Mouse (Mus musculus): ENCODE data around the gene Tbc1d8. TPM values are rescaled to one million over a fixed set of nuclear protein-coding genes. Genes with fewer than 3 reads are reported as not detected.

Gene Tbc1d8
- polyA plus RNA-seq, 1 experiment from 2014 or later = 10.3 TPM

- ATAC-seq (ENCODE audit: low read depth) = no peak
- no peak overlapping the region for H3K9ac ChIP-seq (replicated peaks; ENCODE audit: low read depth, low read length)
Measured at GRCm38 (mm10) chr1:39387497-39387896, 91.1 kb downstream of the Tbc1d8 start.

GRCm38 (mm10) chr1:39386456-39386855 lies 92.1 kb downstream of the Tbc1d8 start:
- no peaks in the 10 kb centered on the region for H3K4me1 ChIP-seq (ENCODE audit: control insufficient read depth, insufficient read depth, low read length)
- no peaks in the 10 kb centered on the region for H3K9me3 ChIP-seq (ENCODE audit: control insufficient read depth, low read length)
- no peak for ATAC-seq (ENCODE audit: low read depth)
- WGBS = 74% methylated on average over 3 of the region's 3 CpGs
- no peaks in the 10 kb centered on the region for H3K27me3 ChIP-seq (ENCODE audit: control insufficient read depth, insufficient read depth, low read length)
- no peaks in the 10 kb centered on the region for H3K36me3 ChIP-seq (ENCODE audit: control insufficient read depth, insufficient read depth, low read length)
- no peak overlapping the region for H3K4me2 ChIP-seq (ENCODE audit: low read depth, low read length)
- H3K9ac ChIP-seq (replicated peaks; ENCODE audit: low read depth, low read length) = no peak overlapping the region
- H3K4me3 ChIP-seq (ENCODE audit: low read depth, low read length) = no peak overlapping the region
- H3K27ac ChIP-seq (ENCODE audit: low read depth, low read length) = no peak overlapping the region

More at GRCm38 (mm10) chr1:39387497-39387896, 91.1 kb downstream of the Tbc1d8 start:
- Histone ChIP-seq H3K4me2 (ENCODE audit: low read depth, low read length) (no peak overlapping the region), H3K27ac (ENCODE audit: low read depth, low read length) (no peak overlapping the region), H3K36me3 (ENCODE audit: control insufficient read depth, insufficient read depth, low read length) (no peaks in the 10 kb centered on the region), H3K9me3 (ENCODE audit: control insufficient read depth, low read length) (no peaks in the 10 kb centered on the region), H3K4me3 (ENCODE audit: low read depth, low read length) (no peak overlapping the region), H3K4me1 (ENCODE audit: control insufficient read depth, insufficient read depth, low read length) (no peaks in the 10 kb centered on the region), H3K27me3 (ENCODE audit: control insufficient read depth, insufficient read depth, low read length) (no peaks in the 10 kb centered on the region)
- WGBS = 88% methylated on average over 4 of the region's 4 CpGs

DNA sequence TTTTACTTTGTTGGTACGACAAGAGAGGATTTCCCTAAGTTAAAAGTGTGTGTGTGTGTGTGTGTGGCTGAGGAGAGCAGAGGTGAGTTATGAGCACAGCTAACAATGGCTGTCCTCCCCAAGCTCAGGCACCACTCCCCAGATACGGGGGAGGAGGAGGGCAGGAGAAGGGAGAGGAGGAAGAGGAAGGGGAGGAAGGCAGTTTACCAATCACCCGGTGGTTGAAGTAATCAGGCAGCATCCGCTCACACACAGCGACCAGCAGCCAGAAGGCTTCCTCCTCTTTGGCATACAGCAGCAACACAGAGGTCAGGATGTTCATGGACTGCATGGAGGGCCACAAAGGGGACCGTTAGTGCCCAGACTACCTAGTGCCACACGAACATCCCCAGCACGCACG lies 93.6 kb downstream of the Tbc1d8 start:
- H3K36me3 ChIP-seq (ENCODE audit: control insufficient read depth, insufficient read depth, low read length) = no peaks in the 10 kb centered on the region
- H3K4me3 ChIP-seq (ENCODE audit: low read depth, low read length) = no peak overlapping the region
- H3K27ac ChIP-seq (ENCODE audit: low read depth, low read length) = no peak overlapping the region
- no peaks in the 10 kb centered on the region for H3K27me3 ChIP-seq (ENCODE audit: control insufficient read depth, insufficient read depth, low read length)
- no peak overlapping the region for H3K9ac ChIP-seq (replicated peaks; ENCODE audit: low read depth, low read length)
- H3K4me1 ChIP-seq (ENCODE audit: control insufficient read depth, insufficient read depth, low read length) = no peaks in the 10 kb centered on the region
- WGBS = 92% methylated on average over 9 of the region's 9 CpGs
- no peaks in the 10 kb centered on the region for H3K9me3 ChIP-seq (ENCODE audit: control insufficient read depth, low read length)
- ATAC-seq (ENCODE audit: low read depth) = no peak
- no peak overlapping the region for H3K4me2 ChIP-seq (ENCODE audit: low read depth, low read length)

DNA sequence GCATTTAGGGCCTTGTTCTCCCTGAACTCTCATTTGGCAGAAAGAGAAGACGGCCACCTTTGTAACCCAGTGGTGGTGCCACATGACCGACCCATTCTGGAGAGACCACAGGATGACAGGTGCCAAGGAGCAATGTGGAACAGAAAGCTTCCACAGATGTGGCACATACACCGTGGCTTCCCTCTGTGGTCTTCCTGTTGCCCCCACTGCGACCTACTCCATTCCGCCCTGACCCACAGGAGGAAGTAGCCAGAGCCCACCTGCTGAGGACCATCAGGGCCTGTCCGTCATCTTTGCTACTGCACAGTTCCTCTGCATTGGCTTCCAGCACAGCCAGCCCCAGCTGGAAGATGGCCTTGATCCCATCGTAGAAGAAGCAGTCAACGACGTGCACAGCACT lies 97.5 kb downstream of the Tbc1d8 start:
- Histone ChIP-seq H3K9ac (replicated peaks; ENCODE audit: low read depth, low read length) (no peak overlapping the region), H3K27me3 (ENCODE audit: control insufficient read depth, insufficient read depth, low read length) (no peaks in the 10 kb centered on the region), H3K4me3 (ENCODE audit: low read depth, low read length) (no peak overlapping the region), H3K36me3 (ENCODE audit: control insufficient read depth, insufficient read depth, low read length) (no peaks in the 10 kb centered on the region), H3K9me3 (ENCODE audit: control insufficient read depth, low read length) (no peaks in the 10 kb centered on the region), H3K4me2 (ENCODE audit: low read depth, low read length) (no peak overlapping the region), H3K4me1 (ENCODE audit: control insufficient read depth, insufficient read depth, low read length) (no peaks in the 10 kb centered on the region), H3K27ac (ENCODE audit: low read depth, low read length) (no peak overlapping the region)
- 88% methylated on average over 9 of the region's 9 CpGs for WGBS
- ATAC-seq (ENCODE audit: low read depth) = no peak

DNA sequence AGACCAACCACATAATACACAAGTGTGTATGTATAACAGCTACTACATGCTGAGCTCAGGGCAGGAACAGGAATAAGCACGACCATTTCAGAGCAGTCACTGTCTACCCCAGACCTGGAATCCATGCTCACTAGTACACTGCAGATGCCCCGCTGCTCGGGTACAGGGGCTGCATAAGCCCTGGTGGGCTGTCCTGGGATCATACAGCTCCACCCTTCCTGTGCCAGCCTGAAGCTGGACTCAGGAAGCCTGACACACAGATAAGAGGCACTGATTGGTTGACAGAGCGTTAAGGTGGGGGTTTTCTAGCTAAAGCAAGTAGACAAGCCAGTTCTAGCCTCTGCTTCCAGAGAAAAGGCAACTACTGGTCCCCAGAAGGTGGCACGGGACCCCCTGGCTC lies 99.5 kb downstream of the Tbc1d8 start:
- 82% methylated on average over 5 of the region's 5 CpGs for WGBS
- no peak overlapping the region for H3K27ac ChIP-seq (ENCODE audit: low read depth, low read length)
- no peak overlapping the region for H3K9ac ChIP-seq (replicated peaks; ENCODE audit: low read depth, low read length)
- H3K27me3 ChIP-seq (ENCODE audit: control insufficient read depth, insufficient read depth, low read length) = no peaks in the 10 kb centered on the region
- H3K9me3 ChIP-seq (ENCODE audit: control insufficient read depth, low read length) = no peaks in the 10 kb centered on the region
- ATAC-seq (ENCODE audit: low read depth) = no peak
- no peak overlapping the region for H3K4me3 ChIP-seq (ENCODE audit: low read depth, low read length)
- H3K4me1 ChIP-seq (ENCODE audit: control insufficient read depth, insufficient read depth, low read length) = no peaks in the 10 kb centered on the region
- H3K36me3 ChIP-seq (ENCODE audit: control insufficient read depth, insufficient read depth, low read length) = no peaks in the 10 kb centered on the region
- no peak overlapping the region for H3K4me2 ChIP-seq (ENCODE audit: low read depth, low read length)

DNA sequence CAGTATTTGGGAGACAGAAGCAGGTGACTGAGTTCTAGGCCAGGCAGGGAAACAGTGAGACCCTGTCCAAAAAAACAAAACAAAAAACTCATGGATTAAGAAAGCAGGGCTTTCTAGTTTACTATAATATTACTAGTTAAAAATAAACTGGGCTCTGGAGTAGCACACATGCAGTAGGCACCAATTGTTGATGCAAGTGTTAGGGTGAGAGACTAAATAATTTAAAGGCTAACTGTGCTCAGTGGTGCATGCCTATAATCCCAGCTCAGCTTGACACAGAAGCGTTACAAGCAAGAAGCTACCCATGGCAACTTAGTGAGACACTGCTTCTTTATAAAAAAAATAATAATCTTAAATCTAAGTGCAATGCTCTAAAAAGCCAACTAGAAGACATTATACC lies 100.0 kb downstream of the Tbc1d8 start:
- Histone ChIP-seq H3K4me1 (ENCODE audit: control insufficient read depth, insufficient read depth, low read length) (no peaks in the 10 kb centered on the region), H3K9ac (replicated peaks; ENCODE audit: low read depth, low read length) (no peak overlapping the region), H3K27me3 (ENCODE audit: control insufficient read depth, insufficient read depth, low read length) (no peaks in the 10 kb centered on the region), H3K36me3 (ENCODE audit: control insufficient read depth, insufficient read depth, low read length) (peaks cover under 1% of the 10 kb centered on the region; the same call in 1 of the 2 replicates), H3K27ac (ENCODE audit: low read depth, low read length) (no peak overlapping the region), H3K4me3 (ENCODE audit: low read depth, low read length) (no peak overlapping the region), H3K4me2 (ENCODE audit: low read depth, low read length) (no peak overlapping the region), H3K9me3 (ENCODE audit: control insufficient read depth, low read length) (no peaks in the 10 kb centered on the region)
- WGBS = 61% methylated on average over 1 of the region's 1 CpGs
- no peak for ATAC-seq (ENCODE audit: low read depth)

GRCm38 (mm10) chr1:39376726-39377240 lies 101.8 kb downstream of the Tbc1d8 start:
- Histone ChIP-seq H3K27me3 (ENCODE audit: control insufficient read depth, insufficient read depth, low read length) (no peaks in the 10 kb centered on the region), H3K36me3 (ENCODE audit: control insufficient read depth, insufficient read depth, low read length) (peaks cover 14% of the 10 kb centered on the region), H3K9ac (replicated peaks; ENCODE audit: low read depth, low read length) (no peak overlapping the region), H3K4me2 (ENCODE audit: low read depth, low read length) (no peak overlapping the region), H3K4me3 (ENCODE audit: low read depth, low read length) (no peak overlapping the region), H3K27ac (ENCODE audit: low read depth, low read length) (no peak overlapping the region), H3K4me1 (ENCODE audit: control insufficient read depth, insufficient read depth, low read length) (no peaks in the 10 kb centered on the region), H3K9me3 (ENCODE audit: control insufficient read depth, low read length) (no peaks in the 10 kb centered on the region)
- 96% methylated on average over 9 of the region's 9 CpGs for WGBS
- no peak; the same call in 1 of the 2 replicates for ATAC-seq (ENCODE audit: low read depth)

GRCm38 (mm10) chr1:39376121-39376520 lies 102.4 kb downstream of the Tbc1d8 start:
- no peaks in the 10 kb centered on the region for H3K27me3 ChIP-seq (ENCODE audit: control insufficient read depth, insufficient read depth, low read length)
- no peak overlapping the region for H3K9ac ChIP-seq (replicated peaks; ENCODE audit: low read depth, low read length)
- ATAC-seq (ENCODE audit: low read depth) = no peak
- H3K4me1 ChIP-seq (ENCODE audit: control insufficient read depth, insufficient read depth, low read length) = no peaks in the 10 kb centered on the region
- H3K4me3 ChIP-seq (ENCODE audit: low read depth, low read length) = no peak overlapping the region
- WGBS = 90% methylated on average over 7 of the region's 7 CpGs
- peaks cover 20% of the 10 kb centered on the region for H3K36me3 ChIP-seq (ENCODE audit: control insufficient read depth, insufficient read depth, low read length)
- no peak overlapping the region for H3K4me2 ChIP-seq (ENCODE audit: low read depth, low read length)
- no peaks in the 10 kb centered on the region for H3K9me3 ChIP-seq (ENCODE audit: control insufficient read depth, low read length)
- no peak overlapping the region for H3K27ac ChIP-seq (ENCODE audit: low read depth, low read length)

DNA sequence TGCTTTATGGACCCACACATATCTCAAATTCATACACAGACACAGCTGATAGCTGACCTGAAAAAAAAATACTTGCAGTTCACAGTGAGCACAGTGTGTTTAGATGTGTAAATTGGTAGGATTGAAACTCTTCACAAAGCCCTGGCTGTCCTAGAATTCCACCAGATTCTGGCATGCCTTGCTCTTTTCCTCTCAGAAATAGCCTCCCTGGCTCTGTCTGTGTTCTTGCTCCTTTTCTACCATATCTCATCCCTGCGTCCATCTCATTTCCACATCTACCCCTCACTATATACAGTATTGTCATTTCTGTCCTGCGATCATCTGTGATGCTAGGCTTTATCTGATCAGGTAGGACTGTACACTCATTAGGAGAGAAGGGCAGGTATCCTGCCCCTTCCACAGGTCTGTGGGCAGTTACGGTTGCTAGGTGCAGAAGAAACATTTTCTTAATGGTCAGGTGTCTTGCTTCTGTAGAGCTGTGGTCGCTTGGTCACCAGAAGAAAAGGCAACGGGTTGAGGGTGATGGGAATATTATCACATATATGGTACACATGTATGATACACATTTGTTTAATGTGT lies 104.2 kb downstream of the Tbc1d8 start:
- Histone ChIP-seq H3K4me1 (ENCODE audit: control insufficient read depth, insufficient read depth, low read length) (peaks cover 4% of the 10 kb centered on the region; the same call in 1 of the 2 replicates), H3K4me3 (ENCODE audit: low read depth, low read length) (no peak overlapping the region), H3K27me3 (ENCODE audit: control insufficient read depth, insufficient read depth, low read length) (no peaks in the 10 kb centered on the region), H3K9ac (replicated peaks; ENCODE audit: low read depth, low read length) (no peak overlapping the region), H3K36me3 (ENCODE audit: control insufficient read depth, insufficient read depth, low read length) (peaks cover 32% of the 10 kb centered on the region), H3K9me3 (ENCODE audit: control insufficient read depth, low read length) (no peaks in the 10 kb centered on the region), H3K4me2 (ENCODE audit: low read depth, low read length) (no peak overlapping the region), H3K27ac (ENCODE audit: low read depth, low read length) (no peak overlapping the region)
- WGBS = 87% methylated on average over 5 of the region's 5 CpGs
- no peak for ATAC-seq (ENCODE audit: low read depth)
